Mouse (Mus musculus) right cerebral cortex, adult 18-20 months (tissue): ENCODE measurements around the gene Klhdc8b.

Experiments used
- DNase-seq: peaks from one replicate; pipeline ENCODE4 v3.0.0; 2022; ENCODE audit warnings: mixed read lengths

Gene Klhdc8b

DNA sequence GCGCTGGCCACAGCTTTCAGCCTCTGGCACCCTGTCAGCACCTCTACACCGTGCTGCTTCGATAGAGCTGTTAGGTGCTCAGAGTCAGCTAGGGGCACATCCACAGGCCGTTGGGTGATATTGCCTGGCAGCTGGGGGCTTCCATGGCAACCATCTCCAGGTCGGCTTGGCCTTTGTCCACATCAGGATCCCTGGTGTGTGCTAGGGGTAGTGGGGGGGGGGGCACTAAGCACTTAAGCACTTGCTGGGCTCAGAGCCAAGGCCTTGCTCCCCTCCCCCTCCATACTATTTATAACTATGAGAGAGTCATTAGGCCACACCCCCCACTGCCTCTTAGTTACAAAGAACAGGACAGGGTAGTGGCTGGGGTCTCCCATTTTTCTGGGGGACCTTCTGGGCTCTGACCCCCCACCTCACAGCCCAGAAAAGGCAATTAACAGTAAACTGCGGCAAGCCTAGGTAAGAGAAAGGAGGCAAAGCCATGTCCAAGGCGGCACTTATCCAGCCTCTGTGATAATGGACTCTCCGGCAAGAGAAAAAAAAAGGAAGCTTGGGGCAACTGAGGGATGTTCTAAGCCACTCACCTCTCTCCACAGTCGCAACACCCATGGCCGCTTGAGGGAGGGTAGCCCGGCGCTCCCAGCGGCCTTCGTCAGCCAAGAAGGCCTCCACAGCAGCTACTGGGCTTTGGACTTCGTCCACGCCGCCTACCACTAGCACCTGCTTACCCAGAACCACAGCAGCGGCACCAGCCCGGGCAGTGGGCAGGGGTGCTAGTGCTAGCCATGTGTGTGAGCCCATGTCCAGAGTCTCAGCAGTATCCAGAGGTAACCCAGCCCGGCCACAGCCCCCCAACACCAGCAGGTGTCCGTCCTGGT, 10.8 kb downstream of the Klhdc8b start:
- peak; percentile 54 for DNase-seq

DNA sequence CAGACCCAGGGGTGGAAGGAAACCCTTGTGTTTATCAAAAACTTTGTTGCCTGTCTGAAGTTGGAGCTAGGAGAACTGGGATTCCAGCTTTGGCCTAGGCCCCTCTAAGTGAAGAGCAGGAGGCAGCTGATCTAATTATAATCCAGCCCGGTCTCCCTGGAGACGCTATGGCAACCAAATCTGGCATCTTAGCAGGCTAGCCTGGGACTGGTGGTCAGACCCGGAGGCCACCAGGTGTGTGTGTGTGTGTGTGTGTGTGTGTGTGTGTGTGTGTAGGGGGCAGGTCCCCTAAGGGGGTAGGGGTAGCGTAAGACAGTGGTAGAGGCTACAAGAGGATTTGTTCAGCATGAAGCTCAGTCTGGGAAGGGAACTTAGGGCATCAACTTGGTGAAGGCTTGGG, 11.5 kb downstream of the Klhdc8b start:
- peak; percentile 70 for DNase-seq

DNA sequence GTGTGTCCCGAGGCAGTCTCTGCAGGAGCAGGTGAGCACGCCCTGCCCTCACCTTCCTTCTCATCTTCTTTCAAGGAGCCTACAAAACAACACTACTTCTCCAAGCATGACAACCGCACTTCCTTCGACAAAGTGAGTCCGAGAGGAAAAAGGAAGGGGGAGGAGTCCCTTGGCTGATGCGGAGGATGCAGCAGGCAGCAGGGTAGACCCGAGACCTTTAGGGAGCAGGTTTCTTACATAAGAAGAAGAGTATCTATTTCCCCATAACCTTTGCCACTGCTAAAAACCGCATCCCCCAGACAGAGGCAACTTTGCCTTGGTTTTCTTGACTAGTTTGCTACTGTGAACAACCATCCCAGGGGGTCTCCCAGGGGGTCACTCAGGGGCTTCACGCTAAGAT, 16.3 kb downstream of the Klhdc8b start:
- DNase-seq: no peak

DNA sequence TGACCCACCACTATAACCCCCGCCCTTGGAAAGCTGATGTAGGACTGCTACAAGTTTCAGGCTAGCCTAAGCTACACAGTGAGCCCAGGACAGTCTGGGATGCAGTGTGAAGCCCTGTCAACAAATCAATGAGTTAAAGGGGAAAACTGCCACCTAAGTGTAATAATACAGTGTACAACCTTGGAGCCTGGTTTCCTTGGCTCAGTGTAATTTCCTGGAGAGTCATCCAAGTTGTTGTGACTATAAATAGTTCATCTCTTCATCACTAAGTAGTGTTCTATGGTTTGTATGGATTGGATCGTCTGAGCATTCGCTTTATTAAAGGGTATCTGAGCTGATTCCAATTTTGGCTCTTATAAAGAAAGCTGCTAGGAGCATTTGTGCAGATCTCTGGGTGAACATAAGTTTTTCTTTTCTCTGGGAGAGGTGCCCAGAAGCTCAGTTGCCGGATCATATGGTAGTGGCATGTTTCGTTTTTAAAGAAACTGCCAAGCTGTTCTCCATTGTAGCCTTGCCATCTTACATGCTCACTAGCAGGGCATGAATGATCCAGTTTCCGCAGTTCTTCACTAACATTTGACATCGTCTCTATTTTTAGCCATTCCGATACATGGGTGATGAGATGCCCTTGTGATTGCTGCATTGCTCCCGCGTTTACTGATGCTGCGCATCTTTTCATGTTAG, 20.0 kb downstream of the Klhdc8b start:
- peak; percentile 56 for DNase-seq

DNA sequence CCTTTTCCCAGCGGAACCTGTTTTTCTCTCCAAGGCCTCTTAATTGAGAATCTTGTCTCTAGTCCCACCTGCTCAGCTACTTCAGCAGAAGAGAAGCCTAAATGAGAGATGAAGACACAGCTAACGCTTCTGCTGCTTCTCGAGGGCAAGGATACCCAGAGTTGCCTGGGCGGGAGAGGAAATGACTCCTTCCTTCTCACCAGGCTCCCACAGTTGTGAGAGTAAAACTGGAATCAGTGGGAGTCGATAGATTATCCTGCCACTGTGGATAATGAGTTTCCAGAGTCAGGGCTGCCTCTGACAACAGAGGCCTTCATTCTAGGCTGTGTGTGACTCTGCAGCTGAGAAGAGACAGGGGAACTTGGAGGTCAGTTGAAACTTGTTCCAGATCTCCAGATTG, 20.9 kb downstream of the Klhdc8b start:
- peak; percentile 74 for DNase-seq

DNA sequence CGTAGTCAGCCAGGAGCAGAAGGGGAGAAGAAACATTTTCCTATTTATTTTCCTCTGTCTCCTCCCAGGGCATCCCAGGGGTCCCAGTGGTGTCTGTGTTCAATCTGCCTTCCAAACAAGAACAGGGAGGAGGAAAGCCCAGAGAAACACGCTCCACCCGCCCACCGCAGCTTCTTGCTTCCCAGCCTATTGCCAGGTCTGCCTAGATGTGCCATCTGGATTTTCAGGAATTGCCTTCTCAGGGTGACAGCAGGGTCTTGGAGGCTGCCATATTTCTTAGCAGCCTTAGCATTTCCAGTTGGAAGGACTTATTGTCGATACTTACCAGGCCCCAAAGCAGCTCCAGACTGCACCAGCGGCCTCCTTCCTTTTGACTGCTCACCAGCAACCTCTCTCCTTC, 22.2 kb downstream of the Klhdc8b start:
- DNase-seq: no peak

DNA sequence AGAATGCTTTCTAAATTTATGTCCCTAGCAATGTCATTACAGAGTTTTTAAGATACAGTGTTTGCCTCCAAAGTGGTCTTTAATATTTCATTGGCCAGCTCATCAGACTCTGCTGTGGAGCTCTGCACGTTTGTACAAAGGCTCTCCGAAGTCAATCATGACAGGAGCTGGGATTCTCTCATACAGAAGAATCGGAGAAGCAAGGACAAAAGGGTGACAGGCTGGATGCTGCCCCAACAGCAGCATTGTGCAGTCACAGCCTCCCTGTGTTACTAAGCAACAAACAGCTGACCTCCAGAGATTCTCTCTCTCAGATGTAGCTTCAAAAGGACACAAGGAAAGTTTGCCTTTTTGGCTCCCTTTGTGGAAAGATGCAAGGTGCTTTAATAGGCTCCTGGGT, 25.2 kb downstream of the Klhdc8b start, which contains the start of gene BC048562:
Gene BC048562, plus strand, starts transcription at position 301 of the 400 bp plus-strand sequence.
- no peak for DNase-seq

DNA sequence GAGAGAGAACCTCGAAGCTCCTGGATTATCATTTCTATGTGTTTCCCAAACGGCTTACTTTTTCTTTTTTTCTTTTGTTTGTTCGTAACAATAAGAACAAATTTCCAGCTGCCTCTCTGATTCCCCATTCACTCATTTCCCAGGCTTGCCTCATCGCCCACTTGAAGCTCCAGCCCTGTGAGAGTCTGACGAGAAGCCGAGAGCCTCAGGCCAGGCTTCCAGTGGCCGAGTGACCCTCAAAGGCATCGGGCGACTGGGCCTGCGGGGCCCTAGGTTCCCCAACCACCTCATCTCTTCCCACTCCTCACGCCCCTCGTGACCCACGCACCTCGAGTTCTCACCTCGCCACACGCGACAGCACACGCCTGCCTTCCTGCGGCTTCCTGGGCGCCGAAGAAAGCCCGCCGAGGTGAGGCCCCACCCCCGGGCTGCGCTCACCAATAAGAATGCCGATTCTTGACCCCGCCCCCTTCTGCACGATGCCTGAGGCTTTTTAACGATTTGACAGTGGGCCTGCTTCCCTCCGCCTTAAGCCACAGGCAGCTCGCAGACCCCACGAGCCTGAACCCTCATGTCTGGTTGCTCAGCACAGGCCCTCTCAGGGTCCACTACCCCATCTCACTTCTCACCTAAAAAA, 29.8 kb downstream of the Klhdc8b start:
- no peak for DNase-seq

DNA sequence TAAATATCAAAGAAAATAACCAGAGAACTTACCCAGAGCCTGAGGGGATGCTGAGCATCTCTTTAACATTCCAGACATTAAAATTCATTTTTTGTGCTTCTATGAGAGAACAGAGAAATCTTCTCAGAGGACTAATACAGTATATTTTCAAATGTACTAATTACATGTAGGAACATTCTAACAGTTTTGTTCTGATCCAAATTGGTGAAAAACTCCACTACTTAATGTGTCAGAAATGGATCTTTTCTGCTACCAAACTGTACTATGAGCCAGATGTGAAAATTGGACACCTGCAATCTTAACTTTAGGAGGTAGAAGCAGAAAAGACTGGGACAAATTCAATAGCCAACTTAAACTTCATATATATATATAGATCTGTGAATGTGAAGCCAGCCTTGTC, 33.0 kb downstream of the Klhdc8b start, which contains the start of gene Ccdc36:
Gene Ccdc36, minus strand, starts transcription at position 101 of the 400 bp plus-strand sequence.
- no peak for DNase-seq

DNA sequence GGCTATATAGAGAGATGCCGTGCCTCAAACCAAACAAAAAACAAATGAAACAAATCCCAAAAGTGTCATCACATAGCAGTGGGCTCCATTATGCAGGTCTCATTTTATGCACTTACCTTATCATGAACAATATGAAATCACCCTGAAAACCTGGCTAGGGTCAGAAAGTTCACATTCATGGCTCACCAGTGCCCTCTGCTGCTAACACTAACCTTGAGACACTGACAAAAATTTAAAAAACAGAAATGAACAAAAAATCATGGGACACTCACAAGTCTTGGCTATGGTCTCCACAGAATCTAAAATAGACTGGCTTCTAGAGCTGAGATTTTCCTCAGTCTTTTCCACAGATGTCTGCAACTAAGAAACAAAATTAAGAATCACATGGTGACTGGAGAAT, 49.2 kb downstream of the Klhdc8b start:
- DNase-seq: no peak

DNA sequence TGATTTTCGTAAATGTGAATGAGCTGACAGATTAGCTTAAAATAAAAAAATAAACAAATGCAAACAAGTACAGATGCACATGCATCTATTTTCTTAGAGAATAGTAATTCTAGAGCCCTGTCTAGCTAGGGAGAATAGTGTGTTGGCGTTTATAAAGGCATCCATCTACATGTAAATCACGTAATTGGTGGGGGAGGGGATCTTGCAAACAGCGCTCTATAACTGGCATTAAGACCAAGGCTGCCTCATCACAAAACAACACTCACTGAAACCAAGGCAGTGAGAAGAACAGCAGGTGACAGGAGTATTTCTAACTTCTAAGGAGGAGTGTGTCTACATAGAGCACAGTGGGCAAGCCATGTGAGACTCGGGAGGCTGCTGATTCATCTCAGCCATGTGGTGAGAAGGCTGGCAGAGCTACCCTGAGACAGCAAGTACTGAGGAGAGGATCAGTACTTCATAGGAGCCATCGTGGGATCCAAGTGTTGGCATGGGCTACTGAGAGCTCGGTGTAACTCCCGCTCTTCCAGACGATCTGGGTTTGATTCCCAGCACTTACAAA, 49.9 kb downstream of the Klhdc8b start:
- DNase-seq: peak; percentile 85

DNA sequence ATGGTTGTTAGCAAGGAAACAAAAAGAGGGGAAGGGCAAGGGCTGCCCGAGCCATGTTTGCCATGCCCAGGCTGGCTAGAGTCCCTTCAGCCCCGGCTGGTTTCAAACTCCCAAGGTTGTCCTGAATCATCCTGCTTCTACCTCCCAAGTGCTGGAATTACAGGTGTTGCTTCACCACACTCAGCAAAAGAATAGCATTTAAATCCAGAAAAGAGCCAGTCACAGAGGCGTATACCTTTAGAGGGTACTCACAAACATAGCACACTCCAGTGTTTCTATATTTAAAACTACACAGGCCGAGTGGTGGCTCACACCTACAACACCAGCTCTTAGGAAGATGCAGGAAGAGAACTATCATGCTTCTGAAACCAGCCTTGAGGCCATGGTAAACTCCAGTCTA, 51.8 kb downstream of the Klhdc8b start:
- no peak for DNase-seq

DNA sequence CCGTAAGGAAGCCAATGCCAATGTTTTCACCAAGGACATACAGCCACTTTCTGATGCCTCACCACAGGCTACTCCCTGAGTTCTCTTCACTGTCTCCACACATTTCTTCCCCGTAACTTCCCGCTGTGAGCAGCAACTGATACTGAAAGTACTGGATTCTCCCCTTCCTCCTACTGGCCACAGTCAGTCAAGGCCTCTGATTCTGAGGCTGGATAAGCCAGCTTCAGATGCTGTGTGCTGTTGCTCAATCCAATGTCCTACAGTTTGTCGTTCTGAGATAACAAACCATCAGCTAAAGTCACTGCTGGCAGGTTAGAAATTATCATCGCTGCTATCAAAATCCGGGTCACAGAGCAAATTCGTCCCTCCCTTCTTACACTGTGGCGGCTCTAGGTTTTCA, 56.9 kb downstream of the Klhdc8b start:
- DNase-seq: no peak

DNA sequence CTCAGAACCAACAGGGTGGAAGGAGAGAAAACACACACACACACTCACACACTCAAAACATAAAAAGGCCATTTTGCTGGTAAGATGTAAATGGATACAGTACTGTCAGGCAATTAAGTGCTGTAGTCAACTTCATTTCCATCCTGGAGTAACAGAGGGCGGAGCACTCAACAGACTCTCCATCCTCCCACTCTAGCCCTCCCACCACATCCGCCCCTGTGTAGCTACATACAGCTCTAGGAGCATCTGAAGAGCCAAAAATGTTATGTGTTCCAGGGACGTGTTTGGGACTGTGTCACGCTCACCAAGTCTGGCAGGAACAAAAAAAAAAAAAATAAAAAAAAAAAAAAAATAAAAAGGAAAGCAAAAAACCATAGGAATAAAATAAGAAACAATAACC, 58.3 kb downstream of the Klhdc8b start:
- peak; percentile 79 for DNase-seq

DNA sequence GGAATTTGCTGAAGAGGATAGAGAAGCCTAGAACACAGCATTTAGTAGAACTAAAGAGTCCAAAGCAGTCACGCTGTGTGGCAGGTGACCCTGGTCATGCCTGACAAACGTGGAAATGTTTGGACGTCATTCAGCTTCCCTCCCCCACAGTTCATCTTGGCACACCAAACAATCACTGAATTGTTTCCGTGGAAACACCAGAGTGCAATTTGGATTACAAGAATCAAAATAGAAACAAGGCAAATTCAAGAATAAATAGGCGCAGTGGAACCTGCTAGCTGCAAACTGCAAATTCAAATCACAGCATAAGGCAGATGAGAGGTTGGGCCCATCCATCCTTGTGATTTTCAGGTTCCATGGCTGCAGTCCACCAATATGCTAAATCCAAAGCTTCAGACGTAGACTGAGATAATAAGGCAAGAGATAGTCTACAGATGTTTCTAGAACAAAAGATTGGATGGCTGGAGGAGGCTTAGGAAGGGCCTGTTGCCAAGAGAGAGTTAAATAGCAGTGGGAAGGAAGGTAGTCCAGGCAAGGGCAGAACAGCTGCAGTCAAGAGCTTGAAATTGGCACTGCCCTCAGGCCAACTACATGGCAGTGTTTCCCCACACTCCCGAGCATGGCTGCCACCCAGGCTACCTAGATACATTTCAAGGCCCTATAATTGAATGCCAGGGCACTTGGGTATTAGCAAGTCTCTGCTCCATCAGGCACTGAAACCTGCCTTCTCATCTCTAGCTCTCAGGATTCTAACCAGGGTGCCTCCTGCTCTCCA, 60.0 kb downstream of the Klhdc8b start:
- peak; percentile 66 for DNase-seq

DNA sequence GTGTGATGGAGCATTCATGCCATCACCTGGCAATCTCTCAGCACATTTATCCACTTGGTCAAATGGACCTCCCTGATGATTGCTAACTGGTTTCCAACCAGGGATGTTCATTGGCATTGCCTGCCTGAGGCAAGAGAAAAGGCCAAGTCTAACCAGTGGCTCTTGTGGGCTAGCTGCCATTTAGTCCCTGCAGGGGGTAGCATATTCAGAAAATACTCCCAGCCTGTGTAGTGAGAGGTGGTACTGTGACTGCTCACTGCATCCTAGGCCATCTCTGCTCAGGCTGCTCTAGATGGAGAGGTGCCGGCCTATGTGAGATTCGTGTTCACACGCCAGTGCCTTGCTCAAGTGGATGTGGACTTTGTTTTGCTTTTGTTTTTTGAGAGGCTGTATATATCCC, 63.1 kb downstream of the Klhdc8b start:
- no peak for DNase-seq
